Mouse (Mus musculus) CD4-positive, CD25-positive, alpha-beta regulatory T cell, adult 4 months (primary cell): Measurements from ENCODE around the gene Cgref1. TPM values are rescaled to one million over a fixed set of nuclear protein-coding genes. Genes with fewer than 3 reads are reported as not detected.
A peak's percentile ranks its signal among the peaks of the same experiment; 100 is the strongest.

Experiments
- ATAC-seq: one replicate; pipeline ENCODE4 v1.8.0; 2017
- polyA plus RNA-seq, 2 experiments: library from polyadenylated mRNA; unstranded; fragments of 100-300 nt; shearing (Covaris generic); gene quantifications; one replicate each; pipeline ENCODE4 v1.2.1; 2017

Cgref1 gene
- polyA plus RNA-seq, 2 experiments from 2014 or later, result 1.7 TPM; not detected in 1

DNA sequence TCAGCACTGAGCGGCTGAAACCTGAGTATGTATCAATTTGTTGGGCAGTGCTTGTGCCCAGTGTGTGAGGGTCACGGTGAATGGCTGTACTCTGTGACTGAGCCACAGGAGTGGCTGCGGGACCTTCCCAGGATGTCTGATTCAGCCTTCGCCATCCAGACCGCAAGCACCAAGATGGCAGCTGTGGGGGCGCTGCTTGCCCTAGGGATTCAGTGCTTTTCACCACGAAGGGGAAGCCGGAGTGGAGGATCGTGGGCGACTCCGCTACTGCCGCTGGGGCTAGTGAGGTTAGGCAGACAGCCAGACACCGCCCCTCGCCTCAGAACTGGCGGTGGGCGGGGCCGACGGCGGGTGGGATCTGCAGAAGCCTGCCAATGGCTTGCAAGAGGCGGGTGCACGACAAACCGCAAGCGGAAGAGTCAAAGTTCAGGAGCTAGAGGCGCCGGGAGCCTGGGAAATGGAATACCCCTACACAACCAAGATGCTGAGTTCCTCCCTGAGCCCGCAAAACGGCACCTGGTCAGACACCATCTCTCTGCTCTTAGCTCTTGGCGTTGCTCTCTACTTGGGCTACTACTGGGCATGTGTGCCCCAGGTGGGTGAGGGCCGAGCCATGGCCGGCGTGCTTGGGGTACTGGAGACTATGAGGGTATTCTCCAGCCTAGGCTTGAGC, 4.4 kb upstream of the Cgref1 start:
- peak; percentile 91 for ATAC-seq

DNA sequence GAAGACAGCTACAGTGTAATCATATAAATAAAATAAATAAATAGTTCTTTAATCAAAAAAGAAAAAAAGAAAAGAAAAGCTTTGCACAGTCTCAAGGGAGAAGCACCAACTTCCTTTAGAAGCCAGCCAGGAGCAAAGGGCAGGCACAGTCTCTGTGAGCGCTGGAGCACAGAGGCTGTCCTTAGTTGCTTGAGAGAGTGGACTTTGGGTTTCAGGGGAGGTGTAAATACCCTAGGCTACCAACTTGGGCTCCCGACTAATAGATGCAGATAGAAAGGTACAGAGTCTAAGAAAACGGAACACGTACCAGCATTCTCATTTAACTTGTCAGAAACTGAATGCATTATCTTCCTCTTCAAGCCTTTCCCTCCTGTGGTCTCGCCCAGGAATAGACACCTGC, 3.2 kb upstream of the Cgref1 start:
- ATAC-seq, result no peak

DNA sequence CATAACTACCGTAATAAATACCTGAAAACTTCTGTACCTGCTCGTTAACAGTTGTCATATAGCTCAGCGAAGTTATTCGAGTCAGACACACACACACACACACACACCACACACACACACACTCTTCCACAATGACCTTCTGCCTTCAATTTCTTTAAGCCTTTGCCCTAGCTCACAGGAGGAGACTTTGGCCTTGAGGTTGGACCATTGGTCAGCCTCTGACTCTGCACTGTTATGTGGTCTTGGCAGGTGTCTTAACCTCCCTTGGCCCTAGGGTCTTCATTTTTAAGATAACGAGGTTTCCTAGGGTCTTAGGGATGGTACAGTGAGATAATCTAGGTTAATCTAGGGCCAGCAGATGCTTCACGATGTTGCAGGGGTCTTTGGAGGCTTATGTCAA, 1.0 kb downstream of the Cgref1 start:
- ATAC-seq, result no peak

DNA sequence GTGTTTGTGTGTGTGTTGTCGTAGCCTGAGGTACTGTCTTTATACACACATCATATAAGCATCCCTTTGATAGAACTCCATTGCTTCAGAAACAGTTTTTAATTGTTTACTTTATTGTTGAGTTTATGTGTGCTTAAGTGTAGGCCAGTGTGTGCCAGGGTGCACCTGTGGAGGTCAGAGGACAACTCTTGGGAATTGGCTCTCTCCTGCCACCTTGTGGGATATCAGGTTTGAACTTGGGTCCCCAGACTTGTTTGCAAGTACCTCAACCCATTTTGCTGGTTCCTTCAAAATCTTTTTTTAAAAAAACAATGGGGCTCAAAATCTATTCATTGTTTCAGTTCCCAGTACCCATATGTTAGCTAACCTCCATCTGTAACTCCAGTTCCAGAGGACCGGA, 2.4 kb downstream of the Cgref1 start:
- ATAC-seq, result no peak

DNA sequence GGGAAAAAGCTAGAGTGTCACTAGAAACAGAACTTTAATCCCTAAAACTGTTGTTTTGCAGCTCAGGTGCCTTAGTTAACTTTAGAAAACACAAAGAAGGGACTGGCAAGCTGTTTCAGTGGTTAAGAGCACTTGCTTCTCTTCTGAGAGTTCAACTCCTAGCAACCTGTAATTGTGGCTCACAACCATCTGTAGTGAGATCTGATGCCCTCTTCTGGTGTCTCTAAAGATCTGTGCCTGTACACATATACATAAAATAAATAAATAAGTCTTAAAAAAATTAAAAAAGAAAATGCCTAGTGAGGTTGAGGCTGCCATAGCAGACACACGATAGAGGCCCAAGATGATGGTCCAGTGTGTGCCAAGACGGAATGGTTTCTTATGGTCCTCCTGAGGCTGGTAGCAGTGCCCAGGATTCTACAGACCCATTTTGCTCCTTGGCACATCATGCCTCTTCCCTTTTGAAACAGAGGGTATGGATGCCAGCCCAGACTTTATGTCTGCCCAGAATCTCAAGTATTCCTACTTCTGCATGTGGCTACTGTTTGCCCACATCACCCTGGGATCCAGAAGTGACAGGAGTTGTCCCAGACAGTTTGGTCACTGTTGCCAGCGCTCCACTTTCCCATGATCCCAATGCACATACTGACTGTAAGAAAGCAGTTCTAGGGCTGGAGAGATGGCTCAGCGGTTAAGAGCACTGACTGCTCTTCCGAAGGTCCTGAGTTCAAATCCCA, 10.5 kb downstream of the Cgref1 start:
- no peak for ATAC-seq

DNA sequence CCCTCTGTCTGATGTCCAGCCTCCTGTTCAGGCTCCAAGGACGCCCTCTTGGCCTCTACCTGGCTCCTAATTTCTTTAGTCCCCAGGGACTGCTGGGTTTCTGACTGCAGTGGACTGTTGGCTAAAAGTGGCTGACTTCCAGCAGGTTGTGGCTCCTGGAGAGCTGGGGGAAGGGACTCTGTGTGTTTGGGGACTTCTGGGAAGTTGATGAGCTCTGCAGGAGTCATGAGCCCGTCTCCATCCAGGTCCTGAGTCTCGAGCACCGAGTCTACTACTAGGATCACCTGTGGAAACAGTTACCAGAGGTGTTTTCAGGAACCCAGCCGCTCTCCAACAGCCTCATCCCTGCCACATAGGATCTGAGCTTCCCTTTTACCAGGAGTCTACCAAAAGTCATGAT, 11.7 kb downstream of the Cgref1 start:
- ATAC-seq, result no peak

DNA sequence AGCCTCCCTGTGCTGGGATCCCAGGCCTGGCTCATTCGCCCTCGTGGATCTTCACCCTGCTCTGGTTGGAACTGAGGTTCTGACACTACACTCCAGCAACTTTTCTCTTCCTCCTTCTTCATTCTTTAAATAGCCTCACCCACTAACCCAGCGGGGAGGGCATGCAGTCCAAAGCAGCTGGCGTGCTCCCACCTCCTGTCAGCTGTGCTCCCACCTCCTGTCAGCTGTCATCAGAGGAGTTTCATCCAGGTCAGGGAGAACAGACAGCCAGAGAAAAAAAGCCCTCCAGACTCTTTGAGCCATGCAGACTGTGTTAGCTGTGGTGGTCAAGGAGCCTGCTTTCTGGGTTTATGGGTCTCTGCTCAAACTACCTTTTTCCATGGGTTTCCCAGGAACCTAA, 14.0 kb downstream of the Cgref1 start:
- ATAC-seq, result no peak

DNA sequence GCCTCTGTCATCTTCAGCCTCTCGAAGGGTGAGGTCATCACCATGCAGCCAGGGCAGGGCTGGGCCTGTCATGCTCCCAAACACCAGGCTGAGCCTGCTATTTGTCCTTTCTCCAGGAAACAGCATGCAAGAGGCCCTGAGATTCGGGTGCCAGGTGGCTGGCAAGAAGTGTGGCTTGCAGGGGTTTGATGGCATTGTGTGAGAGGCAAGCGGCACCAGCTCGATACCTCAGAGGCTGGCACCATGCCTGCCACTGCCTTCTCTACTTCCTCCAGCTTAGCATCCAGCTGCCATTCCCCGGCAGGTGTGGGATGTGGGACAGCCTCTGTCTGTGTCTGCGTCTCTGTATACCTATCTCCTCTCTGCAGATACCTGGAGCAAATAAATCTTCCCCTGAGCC, 14.5 kb downstream of the Cgref1 start:
- ATAC-seq, result no peak

DNA sequence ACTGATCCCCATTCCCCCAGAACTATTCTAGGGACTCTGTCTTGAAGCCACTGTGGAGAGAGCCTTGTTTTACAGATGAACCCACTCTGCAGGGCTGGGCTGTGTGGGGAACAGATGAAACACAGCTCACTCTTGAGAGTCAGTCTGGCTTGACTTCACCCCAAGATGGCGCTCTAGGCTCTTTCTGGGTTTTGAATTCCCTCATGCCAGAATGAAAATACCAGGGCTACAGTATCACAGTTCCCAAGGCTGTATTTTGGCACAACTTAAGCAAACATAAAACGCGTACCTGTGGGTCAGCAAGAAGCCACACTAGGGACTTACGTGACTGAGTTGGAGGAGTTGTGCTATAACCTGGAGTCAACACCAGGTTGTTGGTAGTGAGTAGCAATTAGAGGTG, 15.3 kb downstream of the Cgref1 start:
- ATAC-seq, result peak; percentile 67

DNA sequence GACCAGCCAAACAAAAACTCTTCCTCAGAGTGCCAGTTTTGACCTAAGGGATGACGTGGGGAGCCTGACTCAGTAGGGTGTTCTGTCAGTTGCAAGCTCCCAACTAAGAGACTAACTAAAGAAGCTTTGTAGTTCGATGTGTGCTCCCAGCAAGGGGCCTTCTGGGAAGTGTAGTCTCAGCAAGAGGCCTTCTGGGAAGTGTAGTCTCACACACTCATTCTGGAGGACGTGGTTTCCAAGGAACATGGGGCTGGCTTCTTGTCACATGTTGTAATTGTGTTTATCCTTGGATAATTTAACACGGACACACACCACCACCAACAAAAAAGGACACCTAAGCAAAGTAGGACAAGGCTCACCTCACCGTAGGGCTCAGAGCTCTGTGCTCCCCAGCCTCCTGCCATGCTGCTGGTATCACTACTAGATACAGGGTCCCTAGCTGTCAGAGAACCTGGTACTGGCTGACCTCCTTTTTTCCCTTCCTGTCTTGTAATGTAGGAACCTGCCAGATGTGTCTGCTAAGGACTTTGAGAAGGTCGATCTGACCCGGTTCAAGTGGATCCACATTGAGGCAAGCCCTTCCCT, 17.4 kb downstream of the Cgref1 start:
- no peak for ATAC-seq

DNA sequence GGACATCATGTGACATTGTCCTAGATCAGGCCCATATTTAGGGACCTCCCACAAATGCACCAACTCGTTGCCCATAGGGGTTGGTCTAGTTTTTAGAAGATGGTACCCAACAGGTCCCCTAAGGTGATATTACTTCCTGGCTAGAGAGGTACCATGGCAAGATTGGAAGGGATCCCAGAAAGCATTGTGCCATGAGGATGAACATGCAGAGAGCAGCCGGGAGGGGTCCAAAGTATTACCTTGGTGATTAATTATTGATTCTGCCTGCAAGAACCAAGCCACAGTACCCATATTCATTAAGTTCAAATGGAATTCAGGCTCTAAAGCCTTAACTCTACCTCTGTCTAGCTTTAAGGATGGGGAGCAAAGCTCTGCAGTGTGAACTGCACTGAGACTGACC, 19.3 kb downstream of the Cgref1 start:
- no peak for ATAC-seq

DNA sequence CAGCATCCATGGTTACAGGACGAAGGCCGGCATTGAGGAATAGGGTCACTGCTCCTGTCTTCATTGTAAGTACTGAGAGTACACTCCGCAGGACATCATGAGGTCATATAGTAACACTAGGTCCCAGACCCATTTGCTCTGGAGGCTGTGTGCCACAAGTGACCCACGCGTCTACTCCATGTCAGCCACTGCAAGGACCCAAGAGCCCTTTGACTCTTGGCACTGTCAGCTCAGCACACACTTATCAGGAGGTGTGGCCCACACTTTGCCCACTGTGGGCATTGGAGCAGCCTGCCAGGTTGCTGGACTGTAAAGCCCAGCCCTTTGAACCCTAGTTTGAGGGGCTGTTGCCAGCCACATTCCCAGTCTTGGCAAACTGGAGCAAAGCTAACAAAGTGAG, 20.2 kb downstream of the Cgref1 start:
- ATAC-seq, result no peak

DNA sequence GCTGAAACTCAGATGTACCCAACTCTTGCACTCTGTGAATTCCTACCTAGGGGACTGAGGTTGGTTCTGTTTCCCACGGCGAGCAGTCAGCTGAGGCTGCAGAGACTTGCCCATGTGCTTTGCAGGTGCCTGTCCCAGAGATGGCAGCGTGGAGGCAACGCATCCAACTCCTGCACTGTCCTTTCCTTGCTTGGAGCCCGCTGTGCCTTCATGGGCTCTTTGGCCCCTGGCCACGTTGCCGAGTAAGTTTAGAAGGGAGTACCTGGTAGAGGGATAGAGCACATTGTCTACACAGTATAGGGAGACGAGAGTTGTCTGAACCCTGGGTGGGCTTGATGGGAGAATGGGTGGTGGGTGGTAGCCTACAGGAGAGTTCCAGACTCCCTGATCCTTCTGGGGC, 20.8 kb downstream of the Cgref1 start:
- ATAC-seq, result no peak

DNA sequence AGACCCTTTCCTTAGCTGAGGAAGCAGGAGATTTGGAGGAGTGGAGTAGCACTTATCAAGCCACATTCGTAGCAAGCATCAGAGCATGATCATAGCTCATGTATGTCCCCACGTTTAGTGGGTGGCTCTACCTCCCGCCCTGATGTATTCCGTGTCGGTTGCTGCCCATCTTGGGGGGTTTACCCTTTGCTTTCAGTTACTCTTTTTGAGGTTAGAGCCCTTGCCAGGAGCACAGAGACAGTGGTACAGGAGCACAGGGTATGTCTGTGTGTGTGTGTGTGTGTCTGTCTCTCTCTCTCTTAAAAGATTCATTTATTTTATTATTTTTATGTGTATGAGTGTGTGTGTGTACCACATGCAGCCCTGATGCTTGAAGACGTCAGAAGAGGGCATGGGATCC, 22.3 kb downstream of the Cgref1 start:
- ATAC-seq, result no peak

DNA sequence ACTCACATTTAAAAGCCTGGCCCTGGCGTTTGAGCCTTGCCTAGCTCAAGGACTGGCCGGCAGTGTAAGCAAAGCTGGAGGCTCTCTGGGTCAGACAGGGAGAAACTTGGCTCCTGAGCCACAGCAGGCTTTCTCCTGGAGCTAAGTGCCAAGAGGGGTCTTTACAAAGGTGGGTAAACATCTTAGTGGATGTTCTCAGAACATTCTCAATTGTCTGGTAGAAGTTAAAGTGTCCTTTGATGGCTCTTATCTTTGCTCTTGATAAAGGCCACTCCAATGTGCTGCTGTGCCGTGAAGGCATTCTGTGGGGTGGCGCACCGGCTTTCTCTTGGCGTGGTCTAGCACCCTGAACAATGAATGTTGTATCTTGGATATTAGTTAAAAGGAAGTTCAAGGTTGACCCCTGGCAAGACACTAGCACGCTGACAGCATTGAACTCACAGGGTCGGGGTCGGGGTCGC, 22.8 kb downstream of the Cgref1 start:
- no peak for ATAC-seq

DNA sequence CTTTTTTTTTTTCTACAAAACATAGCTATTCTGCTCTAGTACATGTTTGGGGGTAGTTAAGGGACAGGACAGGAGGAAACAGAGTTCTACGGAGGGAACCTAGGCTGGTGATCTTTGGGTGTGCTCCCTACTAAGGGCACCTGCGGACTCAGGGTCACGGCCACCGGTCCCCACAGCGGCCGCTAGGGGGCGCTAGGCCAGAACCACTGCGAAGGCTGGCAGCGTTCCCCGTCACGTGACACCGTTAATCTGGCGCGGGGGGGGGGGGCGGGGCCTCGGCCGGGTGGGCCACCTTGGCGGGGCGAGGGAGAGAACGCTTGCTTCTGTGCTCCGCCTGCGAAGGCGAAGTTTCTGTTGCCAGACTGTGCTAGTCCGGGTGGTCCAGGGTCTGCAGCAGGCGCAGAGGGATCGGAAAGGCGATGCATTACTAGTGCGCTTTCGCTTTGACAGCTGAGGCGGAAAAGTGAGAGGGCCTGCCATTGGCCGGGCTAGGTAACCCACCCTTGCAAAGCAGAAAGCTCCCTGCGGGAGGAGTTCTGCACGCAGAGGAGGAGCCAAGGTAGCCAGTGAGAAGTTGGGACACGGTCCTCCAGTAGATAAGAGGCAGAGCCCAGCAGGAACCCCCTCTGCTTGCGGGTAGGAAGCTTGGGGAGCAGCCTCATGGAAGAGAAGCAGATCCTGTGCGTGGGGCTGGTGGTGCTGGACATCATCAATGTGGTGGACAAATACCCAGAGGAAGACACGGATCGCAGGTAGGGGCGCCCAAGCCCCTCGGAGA, 23.9 kb downstream of the Cgref1 start, which contains the start of gene Khk:
Gene Khk (plus strand): TSS at position 176 of the 778 bp plus-strand sequence.
- ATAC-seq, result peak; percentile 86

DNA sequence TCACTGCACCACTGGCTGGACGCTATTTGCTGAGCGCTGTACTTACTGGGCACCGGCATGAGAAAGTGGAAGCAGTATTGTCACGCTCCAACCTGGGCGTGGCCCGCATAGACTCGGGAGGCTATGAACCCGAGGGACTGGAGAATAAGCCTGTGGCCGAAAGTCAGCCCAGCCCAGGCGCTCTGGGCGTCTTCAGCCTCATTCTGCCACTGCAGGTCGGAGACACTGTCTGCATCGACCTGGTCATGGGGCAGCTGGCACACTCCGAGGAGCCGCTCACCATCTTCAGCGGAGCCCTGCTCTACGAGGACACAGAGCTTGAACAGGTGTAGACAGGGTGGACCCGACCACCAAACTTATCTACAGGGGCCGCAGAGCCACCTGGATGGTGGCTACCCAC, 24.8 kb downstream of the Cgref1 start:
- ATAC-seq, result no peak

DNA sequence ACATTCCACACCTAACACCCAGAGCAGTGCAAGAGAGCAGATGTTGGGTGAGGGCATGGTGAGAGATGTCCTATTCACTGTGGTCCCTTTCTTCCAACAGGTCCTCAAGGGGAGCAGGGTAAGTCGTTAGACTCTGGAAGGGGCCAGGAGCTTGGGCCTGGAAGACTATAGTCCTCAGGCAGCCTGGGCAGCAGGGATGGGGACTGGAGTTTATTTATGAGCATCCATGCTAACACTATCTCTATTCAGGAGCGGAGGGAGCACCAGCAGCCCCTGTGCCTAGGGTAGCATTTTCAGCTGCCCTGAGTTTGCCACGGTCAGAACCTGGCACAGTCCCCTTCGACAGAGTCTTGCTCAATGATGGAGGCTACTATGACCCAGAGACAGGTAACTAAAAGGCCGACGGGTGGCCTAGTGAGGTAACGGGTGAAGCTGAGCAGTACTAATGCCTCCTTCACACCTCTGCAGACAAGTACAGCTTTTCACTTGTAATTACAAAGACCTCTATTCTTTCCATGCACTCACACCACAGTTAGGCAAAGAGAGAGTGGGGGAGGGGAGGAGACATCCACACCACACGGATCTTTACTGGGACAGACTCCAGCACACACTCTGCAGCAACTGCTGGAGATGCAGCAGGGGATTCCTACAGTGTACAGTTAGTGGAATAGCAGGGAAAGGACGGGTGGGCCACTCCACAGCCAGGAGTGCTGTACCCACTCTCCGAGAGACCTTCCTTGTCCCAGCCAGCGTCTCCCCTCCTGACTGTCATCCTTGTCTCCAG, 25.4 kb downstream of the Cgref1 start:
- ATAC-seq, result no peak

DNA sequence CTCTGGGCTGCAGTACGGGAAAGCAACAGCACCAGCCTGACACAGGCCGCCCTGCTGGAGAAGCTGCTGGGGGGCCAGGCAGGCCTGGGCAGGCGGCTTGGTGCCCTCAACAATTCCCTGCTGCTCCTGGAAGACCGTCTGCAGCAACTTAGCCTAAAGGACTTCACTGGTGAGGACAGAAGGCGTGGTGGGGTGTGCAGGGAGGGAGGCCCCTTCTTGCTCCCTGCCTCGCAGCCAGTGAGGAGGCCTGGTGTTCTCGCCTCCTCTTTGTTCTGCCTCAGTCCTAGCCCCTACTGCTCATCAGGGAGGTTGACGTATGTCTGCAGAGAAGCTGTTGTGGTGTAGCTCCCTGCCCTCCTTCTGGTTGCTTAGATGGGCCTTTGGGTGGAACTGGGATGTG, 26.7 kb downstream of the Cgref1 start:
- ATAC-seq, result no peak

DNA sequence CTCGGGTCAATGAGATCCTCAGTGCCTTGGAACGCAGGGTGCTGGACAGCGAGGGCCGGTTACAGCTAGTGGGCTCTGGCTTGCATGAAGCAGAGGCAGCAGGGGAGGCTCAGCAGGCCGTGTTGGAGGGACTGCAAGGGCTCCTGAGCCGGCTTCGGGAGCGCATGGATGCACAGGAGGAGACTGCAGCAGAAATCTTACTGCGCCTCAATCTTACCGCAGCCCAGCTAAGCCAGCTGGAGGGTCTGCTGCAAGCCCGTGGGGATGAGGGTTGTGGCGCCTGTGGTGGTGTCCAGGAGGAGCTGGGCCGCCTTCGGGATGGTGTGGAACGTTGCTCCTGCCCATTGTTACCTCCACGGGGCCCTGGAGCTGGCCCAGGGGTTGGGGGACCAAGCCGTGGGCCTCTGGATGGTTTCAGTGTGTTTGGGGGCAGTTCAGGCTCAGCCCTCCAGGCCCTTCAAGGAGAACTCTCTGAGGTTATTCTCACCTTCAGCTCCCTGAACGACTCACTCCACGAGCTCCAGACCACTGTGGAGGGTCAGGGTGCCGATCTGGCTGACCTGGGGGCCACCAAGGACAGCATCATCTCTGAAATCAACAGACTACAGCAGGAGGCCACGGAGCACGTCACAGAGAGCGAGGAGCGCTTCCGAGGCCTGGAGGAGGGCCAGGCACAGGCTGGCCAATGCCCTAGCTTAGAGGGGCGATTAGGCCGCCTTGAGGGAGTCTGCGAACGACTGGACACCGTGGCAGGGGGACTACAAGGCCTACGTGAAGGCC, 27.3 kb downstream of the Cgref1 start:
- no peak for ATAC-seq

DNA sequence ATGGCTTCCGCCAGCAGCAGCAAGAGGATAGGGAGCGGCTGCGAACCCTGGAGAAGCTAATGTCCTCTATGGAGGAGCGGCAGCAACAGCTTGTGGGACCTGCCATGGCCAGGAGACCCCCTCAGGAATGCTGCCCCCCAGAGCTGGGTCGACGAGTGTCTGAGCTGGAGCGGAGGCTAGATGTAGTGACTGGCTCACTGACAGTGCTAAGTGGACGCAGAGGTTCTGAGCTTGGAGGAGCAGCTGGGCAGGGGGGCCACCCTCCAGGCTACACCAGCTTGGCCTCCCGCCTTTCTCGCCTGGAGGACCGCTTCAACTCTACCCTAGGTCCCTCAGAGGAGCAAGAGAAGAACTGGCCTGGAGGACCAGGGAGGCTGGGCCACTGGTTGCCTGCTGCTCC, 28.0 kb downstream of the Cgref1 start:
- no peak for ATAC-seq

DNA sequence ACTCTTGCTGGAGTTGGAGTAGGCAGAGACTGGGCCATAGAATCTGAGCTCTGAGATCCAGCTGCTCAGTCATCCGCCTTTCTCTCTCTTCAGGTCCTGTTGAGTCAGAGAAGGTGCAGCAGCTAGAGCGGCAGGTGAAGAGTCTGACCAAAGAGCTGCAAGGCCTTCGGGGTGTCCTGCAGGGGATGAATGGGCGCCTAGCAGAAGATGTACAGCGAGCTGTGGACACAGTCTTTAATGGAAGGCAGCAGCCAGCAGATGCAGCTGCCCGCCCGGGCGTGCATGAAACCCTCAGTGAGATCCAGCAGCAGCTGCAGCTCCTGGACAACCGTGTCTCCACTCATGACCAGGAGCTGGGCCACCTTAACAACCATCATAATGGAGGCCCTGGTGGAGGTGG, 28.6 kb downstream of the Cgref1 start:
- no peak for ATAC-seq
